Mouse (Mus musculus) stomach, postnatal 0 days (tissue): Measurements from ENCODE around the gene Pphln1.

Experiments used
- CTCF ChIP-seq: IDR thresholded peaks from 2 replicates; pipeline ENCODE4 v1.5.1; 2016; ENCODE audit warnings: antibody characterized with exemption, low read depth, mild to moderate bottlenecking, moderate library complexity
- EP300 ChIP-seq: optimal IDR thresholded peaks from 2 replicates; pipeline ENCODE3; 2016; ENCODE audit warnings: antibody characterized with exemption

- no peak for TF ChIP-seq CTCF
- TF ChIP-seq EP300 = no peak
Measured at GRCm38 (mm10) chr15:93518143-93518902, 120.2 kb downstream of the Pphln1 start.
